Mouse (Mus musculus): Measurements from ENCODE around the gene Rps16.
A peak's percentile ranks its signal among the peaks of the same experiment; 100 is the strongest.

DNA sequence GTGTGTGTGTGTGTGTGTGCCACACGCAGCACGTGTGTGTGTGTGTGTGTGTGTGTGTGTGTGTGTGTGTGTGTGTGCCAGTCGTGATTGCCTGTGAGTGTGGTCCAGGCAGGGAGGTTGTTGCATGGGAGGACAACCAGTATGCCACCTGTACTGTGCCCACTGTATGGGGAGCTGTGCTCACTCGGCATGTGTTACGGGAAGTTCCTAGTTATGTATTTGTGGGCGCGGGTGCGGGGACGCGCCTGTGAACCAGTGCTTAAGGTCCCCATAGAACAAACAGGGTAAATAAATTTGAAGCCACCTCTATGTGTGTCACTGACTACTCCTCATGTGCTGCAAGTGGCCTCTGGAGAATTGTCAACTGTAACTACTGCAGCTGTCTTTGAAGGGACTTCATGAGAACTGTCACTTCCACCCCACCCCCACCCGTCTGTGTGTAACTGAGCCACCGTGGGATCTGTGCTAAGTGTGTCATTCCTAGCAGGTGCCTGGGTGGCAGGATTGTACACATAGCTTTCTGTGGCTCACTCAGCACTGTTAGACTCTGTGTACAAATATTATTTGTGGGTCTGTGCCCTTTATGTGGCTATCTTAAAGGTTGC is 32.0 kb downstream of the Rps16 start:
- TF ChIP-seq CTCF (IDR thresholded peaks at IDR 0.05; ENCODE audit: control insufficient read depth, insufficient read depth, insufficient read length) = no peak
- TF ChIP-seq USF1 (IDR thresholded peaks at IDR 0.05; ENCODE audit: low read depth) = no peak
- TF ChIP-seq MAX (IDR thresholded peaks at IDR 0.05) = no peak
- no peak for TF ChIP-seq FOSL1 (IDR thresholded peaks at IDR 0.05; ENCODE audit: insufficient read depth, low read length, poor library complexity, severe bottlenecking)
- TF ChIP-seq MYOG (IDR thresholded peaks at IDR 0.05; ENCODE audit: control insufficient read depth, extremely low read depth, insufficient read length) = no peak
- TF ChIP-seq MYOD1 (IDR thresholded peaks at IDR 0.05; ENCODE audit: control insufficient read depth, insufficient read length, low read depth) = peak; percentile 48
